Mouse (Mus musculus) C2C12 (cell line): ENCODE results near the gene Gmfg.

ENCODE experiments used
- CTCF ChIP-seq: IDR thresholded peaks from one replicate; pipeline ENCODE4 v1.5.1; 2011; ENCODE audit not compliant: control insufficient read depth, insufficient read depth, insufficient read length
- MAX ChIP-seq: IDR thresholded peaks from one replicate; pipeline ENCODE4 v1.6.1; 2011; ENCODE audit warnings: mild to moderate bottlenecking, control low read depth
- MYOD1 ChIP-seq: IDR thresholded peaks from one replicate; pipeline ENCODE4 v1.6.1; 2011; ENCODE audit warnings: low read depth; ENCODE audit not compliant: control insufficient read depth, insufficient read length
- USF1 ChIP-seq: IDR thresholded peaks from one replicate; pipeline ENCODE4 v1.6.1; 2011; ENCODE audit warnings: low read depth, mild to moderate bottlenecking, control low read depth, moderate library complexity

- no peak for TF ChIP-seq MYOD1
- TF ChIP-seq USF1: no peak
- peak; percentile 68 for TF ChIP-seq CTCF
- no peak for TF ChIP-seq MAX
Observed at GRCm38 (mm10) chr7:28436932-28437570, at the start of gene Gmfg.
